Mouse (Mus musculus) liver, embryonic 12.5 days (tissue): ENCODE results near the gene Cyct. TPM values are rescaled to one million over a fixed set of nuclear protein-coding genes. Genes with fewer than 3 reads are reported as not detected.

Source experiments
- ATAC-seq: fragments of 200-750 bp; cut with Nextera tagmentation; 2 replicates; pipeline ENCODE4 v1.8.0; 2017; ENCODE audit warnings: moderate number of reproducible peaks, mild to moderate bottlenecking, moderate library complexity
- H3K27ac ChIP-seq: fragments of 300-500 bp; sonication (generic); 2 replicates; pipeline ENCODE4 v1.5.1; 2016; ENCODE audit warnings: mild to moderate bottlenecking
- H3K27me3 ChIP-seq: fragments of 300-500 bp; sonication (generic); replicated peaks from 2 replicates; pipeline ENCODE4 v1.6.1; 2016; ENCODE audit warnings: mild to moderate bottlenecking, moderate library complexity
- H3K36me3 ChIP-seq: fragments of 300-500 bp; sonication (generic); 2 replicates; pipeline ENCODE4 v1.6.1; 2016; ENCODE audit warnings: mild to moderate bottlenecking, moderate library complexity
- H3K4me1 ChIP-seq: fragments of 300-500 bp; sonication (generic); 2 replicates; pipeline ENCODE4 v1.6.1; 2016
- H3K4me2 ChIP-seq: fragments of 300-500 bp; sonication (generic); 2 replicates; pipeline ENCODE4 v1.6.1; 2016; ENCODE audit warnings: mild to moderate bottlenecking, moderate library complexity
- H3K4me3 ChIP-seq: fragments of 300-500 bp; sonication (generic); 2 replicates; pipeline ENCODE4 v1.5.1; 2016; ENCODE audit warnings: mild to moderate bottlenecking, moderate library complexity
- H3K9ac ChIP-seq: fragments of 300-500 bp; sonication (generic); 2 replicates; pipeline ENCODE4 v1.6.1; 2016; ENCODE audit warnings: mild to moderate bottlenecking, moderate library complexity
- H3K9me3 ChIP-seq: fragments of 300-500 bp; sonication (generic); replicated peaks from 2 replicates; pipeline ENCODE4 v1.6.1; 2016; ENCODE audit warnings: mild to moderate bottlenecking, moderate library complexity
- WGBS: fragments of 180-500 bp; shearing (Covaris S2); methylation state at CpG from one replicate; pipeline ENCODE4 v1.1.7; 2016; ENCODE audit not compliant: insufficient replicate concordance; 5-methylcytosine and 5-hydroxymethylcytosine counted together
- microRNA-seq: library from miRNA; unstranded; fragments of <30 nt; microRNA quantifications from one replicate; pipeline ENCODE4, GENCODE M21; 2017
- polyA plus RNA-seq: library from polyadenylated mRNA; unstranded; fragments of >200 nt; fragmentation: Nextera tagmentation; extraction: Ambion mirVana; gene quantifications from 2 replicates; pipeline ENCODE4 v1.2.1, GENCODE M21; 2016

Cyct gene
- polyA plus RNA-seq, 1 experiment from 2014 or later, result not detected

DNA sequence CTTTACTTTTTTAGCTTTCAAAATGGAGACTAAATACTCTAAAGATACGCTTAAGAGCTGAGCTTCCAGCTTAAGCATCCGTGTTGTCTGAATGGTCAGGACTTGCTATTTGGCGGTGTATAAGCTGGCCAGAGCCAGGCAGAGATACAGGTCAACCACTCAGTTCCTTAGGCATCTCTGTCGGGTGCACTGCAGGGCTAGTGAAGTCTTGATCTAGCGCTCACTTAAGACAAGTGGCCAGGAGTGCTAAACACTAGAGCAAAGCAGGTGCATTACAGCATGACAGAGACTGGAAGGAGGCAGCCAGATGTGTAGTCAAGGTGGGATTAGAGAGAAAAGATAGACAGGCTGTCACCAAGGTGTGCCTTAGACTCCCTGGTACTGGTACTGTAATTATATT is 30.2 kb downstream of the Cyct start:
- no peak for ATAC-seq
- H3K9me3 ChIP-seq, result no peaks in the 10 kb centered on the region
- no peaks in the 10 kb centered on the region for H3K36me3 ChIP-seq
- H3K9ac ChIP-seq, result no peak overlapping the region
- WGBS, result 78% methylated on average over 5 of the region's 5 CpGs
- no peak overlapping the region for H3K4me3 ChIP-seq
- no peaks in the 10 kb centered on the region for H3K27me3 ChIP-seq
- H3K4me2 ChIP-seq, result no peak overlapping the region
- no peaks in the 10 kb centered on the region for H3K4me1 ChIP-seq
- no peak overlapping the region for H3K27ac ChIP-seq

DNA sequence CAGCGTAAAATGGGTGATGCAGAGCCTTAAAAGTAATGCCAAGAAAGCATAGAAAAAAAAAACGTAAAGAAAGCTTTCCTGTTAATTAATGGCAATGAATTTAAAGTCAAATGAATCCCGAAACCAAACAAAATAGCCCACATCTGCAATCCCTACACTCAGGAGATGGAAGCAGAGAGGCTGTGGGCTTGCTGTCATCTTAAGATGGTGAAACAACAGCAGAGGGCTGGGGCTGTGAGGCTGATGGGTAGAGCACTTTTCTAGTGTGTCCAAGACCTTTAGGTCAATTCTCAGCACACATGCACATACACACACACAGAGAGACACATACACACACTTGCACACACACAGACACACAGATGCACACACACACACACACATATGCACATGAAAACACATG is 34.1 kb downstream of the Cyct start:
- 68% methylated on average over 3 of the region's 3 CpGs for WGBS
- no peak overlapping the region for H3K27ac ChIP-seq
- no peak for ATAC-seq
- H3K4me2 ChIP-seq, result no peak overlapping the region
- no peaks in the 10 kb centered on the region for H3K36me3 ChIP-seq
- 0 out of 2 replicates have a peak, but pooled peaks cover 3% of the 10 kb centered on the region for H3K27me3 ChIP-seq
- no peak overlapping the region for H3K4me3 ChIP-seq
- H3K4me1 ChIP-seq, result 0 out of 2 replicates have a peak, but pooled peaks cover 4% of the 10 kb centered on the region
- no peak overlapping the region for H3K9ac ChIP-seq
- H3K9me3 ChIP-seq, result no peaks in the 10 kb centered on the region

DNA sequence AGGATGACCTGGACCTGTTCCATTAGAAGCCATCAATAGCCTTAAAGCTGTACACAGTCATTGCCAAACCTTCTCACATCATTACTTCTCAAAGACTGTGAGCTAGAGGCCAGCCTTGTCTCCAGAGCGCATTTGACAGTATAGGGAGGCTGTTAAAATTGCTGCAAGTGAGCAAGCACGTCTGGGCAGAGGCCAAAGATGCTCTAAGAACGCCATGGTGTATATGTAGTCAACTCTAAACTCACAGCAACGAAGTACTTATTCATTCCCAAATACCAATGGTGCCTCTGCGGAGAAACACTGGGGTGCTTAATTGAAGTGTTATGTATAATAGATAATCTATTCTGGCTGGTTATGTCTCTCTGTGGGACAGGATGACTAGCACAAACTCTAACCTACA is 35.8 kb downstream of the Cyct start:
- Histone ChIP-seq H3K4me2 (no peak overlapping the region), H3K4me1 (peaks cover 20% of the 10 kb centered on the region), H3K9ac (no peak overlapping the region), H3K4me3 (no peak overlapping the region), H3K27ac (no peak overlapping the region), H3K36me3 (no peaks in the 10 kb centered on the region), H3K9me3 (no peaks in the 10 kb centered on the region), H3K27me3 (0 out of 2 replicates have a peak, but pooled peaks cover 3% of the 10 kb centered on the region)
- ATAC-seq, result no peak
- WGBS, result 69% methylated on average over 5 of the region's 5 CpGs

DNA sequence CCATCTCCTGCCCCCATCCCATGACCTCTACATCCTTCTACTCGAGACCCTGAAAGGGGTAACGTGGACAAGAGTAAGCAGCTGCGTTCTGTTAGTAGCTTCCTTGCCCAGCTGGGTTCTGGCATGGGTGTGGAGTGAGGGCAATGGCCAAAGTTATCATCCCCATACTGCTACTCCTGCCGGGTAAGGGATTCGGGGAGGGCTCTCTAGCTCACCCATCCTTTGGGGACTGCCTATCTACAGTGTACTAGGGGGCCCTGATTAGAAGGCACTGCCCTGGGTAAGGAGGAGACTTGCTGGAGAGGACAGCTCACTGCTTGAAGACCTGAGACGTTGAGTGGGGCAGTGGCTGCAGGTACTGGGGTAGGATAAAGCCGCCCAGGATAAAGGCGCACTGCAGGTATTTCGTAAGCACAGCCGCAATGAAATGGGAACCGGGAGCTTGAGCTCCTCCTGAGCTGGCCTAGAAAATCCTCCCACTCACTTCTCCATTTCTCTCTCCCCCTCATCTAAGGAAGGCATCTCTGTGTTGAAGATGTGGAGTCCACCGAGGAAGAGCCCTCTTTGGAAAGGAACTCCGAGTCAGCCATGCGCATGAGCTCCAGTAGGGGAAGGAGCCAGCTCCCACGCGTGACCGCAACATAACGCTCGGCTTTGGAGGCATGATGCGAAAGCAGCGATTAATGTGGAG is 36.9 kb downstream of the Cyct start:
- 77% methylated on average over 21 of the region's 21 CpGs for WGBS
- Histone ChIP-seq H3K4me3 (no peak overlapping the region), H3K27me3 (0 out of 2 replicates have a peak, but pooled peaks cover 3% of the 10 kb centered on the region), H3K4me2 (no peak overlapping the region), H3K9me3 (no peaks in the 10 kb centered on the region), H3K36me3 (no peaks in the 10 kb centered on the region), H3K27ac (no peak overlapping the region), H3K9ac (no peak overlapping the region), H3K4me1 (peaks cover 20% of the 10 kb centered on the region)
- ATAC-seq, result no peak

DNA sequence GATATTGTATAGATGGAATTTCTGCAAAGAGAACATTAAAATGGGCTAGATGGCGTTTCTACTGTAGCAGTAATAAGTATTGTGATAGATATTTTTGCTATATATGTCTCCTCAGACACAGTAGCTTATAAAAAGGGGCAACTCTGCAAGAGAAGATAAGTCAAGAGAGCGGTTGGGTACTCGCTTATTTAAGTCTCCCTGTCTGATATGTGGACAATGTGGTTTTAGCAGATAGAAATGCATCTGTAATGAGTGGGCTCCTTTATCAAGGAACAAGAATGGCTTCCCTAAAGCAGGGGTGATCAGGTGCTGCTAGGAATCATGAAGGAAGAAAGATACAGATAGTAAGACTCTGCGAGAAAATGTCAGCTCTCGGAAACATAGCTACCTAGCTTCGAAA is 39.9 kb downstream of the Cyct start:
- Histone ChIP-seq H3K27ac (peak overlapping the region; percentile 51), H3K36me3 (no peaks in the 10 kb centered on the region), H3K4me1 (peaks cover 20% of the 10 kb centered on the region), H3K9me3 (no peaks in the 10 kb centered on the region), H3K9ac (no peak overlapping the region), H3K4me2 (peak overlapping the region; percentile 14), H3K27me3 (0 out of 2 replicates have a peak, but pooled peaks cover 3% of the 10 kb centered on the region), H3K4me3 (no peak overlapping the region)
- peak; percentile 88 for ATAC-seq
- WGBS, result 31% methylated on average over 6 of the region's 6 CpGs

DNA sequence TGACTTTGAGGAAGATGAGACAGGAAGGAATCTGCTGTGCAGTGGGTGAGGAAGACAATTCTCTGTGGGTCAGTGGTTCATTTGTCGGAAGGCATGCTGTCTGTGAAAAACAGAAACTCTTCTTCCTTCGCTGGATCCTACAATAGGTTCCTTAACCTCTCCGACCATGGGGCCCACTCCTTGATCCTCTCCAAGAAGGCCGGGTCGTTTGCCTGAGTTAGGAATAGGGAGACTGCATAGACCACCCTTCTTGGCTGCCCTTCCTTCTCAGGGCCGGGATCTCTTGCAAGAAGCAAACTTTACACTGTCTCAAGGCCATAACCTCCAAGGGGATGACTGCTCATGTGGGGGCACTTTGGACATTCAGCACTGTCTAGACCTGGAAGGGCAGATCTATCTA is 41.0 kb downstream of the Cyct start:
- Histone ChIP-seq H3K36me3 (no peaks in the 10 kb centered on the region), H3K27me3 (0 out of 2 replicates have a peak, but pooled peaks cover 3% of the 10 kb centered on the region), H3K9me3 (no peaks in the 10 kb centered on the region), H3K4me1 (peaks cover 20% of the 10 kb centered on the region), H3K4me2 (no peak overlapping the region), H3K27ac (no peak overlapping the region), H3K4me3 (no peak overlapping the region), H3K9ac (no peak overlapping the region)
- 66% methylated on average over 6 of the region's 6 CpGs for WGBS
- no peak for ATAC-seq

Small RNA genes within 50 kb of the gene (microRNA-seq; reads per million reads assigned to microRNA genes)
- not detected for gene Gm44337

Other genes starting within 250 kb of the Cyct start
- 0.07 and 0.12 TPM in 2 replicates for gene Pde11a, start 21.7 kb downstream of the Cyct start, polyA plus RNA-seq
- gene Rbm45, start 9.5 kb upstream of the Cyct start, polyA plus RNA-seq, result 7.9 and 9.0 TPM in 2 replicates
- gene Osbpl6, start 46.1 kb upstream of the Cyct start, polyA plus RNA-seq, result 1.5 and 1.9 TPM in 2 replicates